Mouse (Mus musculus) midbrain, embryonic 12.5 days (tissue): ENCODE results near the gene Trhr2. TPM values are rescaled to one million over a fixed set of nuclear protein-coding genes. Genes with fewer than 3 reads are reported as not detected.
A peak's percentile ranks its signal among the peaks of the same experiment; 100 is the strongest.

Experiments used
- ATAC-seq: fragments of 200-750 bp; cut with Nextera tagmentation; 2 replicates; pipeline ENCODE4 v1.8.0; 2017; ENCODE audit warnings: low read depth, moderate TSS enrichment, moderate library complexity; ENCODE audit not compliant: low FRiP score
- H3K27ac ChIP-seq: fragments of 300-500 bp; sonication (generic); replicated peaks from 2 replicates; pipeline ENCODE4 v1.5.1; 2016; ENCODE audit warnings: mild to moderate bottlenecking
- H3K27me3 ChIP-seq: fragments of 300-500 bp; sonication (generic); 2 replicates; pipeline ENCODE4 v1.6.1; 2016; ENCODE audit warnings: mild to moderate bottlenecking
- H3K36me3 ChIP-seq: fragments of 300-500 bp; sonication (generic); 2 replicates; pipeline ENCODE4 v1.6.1; 2016
- H3K4me1 ChIP-seq: fragments of 300-500 bp; sonication (generic); 2 replicates; pipeline ENCODE4 v1.6.1; 2016
- H3K4me2 ChIP-seq: fragments of 300-500 bp; sonication (generic); replicated peaks from 2 replicates; pipeline ENCODE4 v1.6.1; 2016; ENCODE audit warnings: mild to moderate bottlenecking, moderate library complexity
- H3K4me3 ChIP-seq: fragments of 300-500 bp; sonication (generic); 2 replicates; pipeline ENCODE4 v1.5.1; 2016; ENCODE audit warnings: mild to moderate bottlenecking
- H3K9ac ChIP-seq: fragments of 300-500 bp; sonication (generic); replicated peaks from 2 replicates; pipeline ENCODE4 v1.6.1; 2016; ENCODE audit warnings: mild to moderate bottlenecking, moderate library complexity
- H3K9me3 ChIP-seq: fragments of 300-500 bp; sonication (generic); 2 replicates; pipeline ENCODE4 v1.6.1; 2016; ENCODE audit warnings: mild to moderate bottlenecking
- WGBS: fragments of 180-500 bp; shearing (Covaris S2); methylation state at CpG from one replicate; pipeline ENCODE4 v1.1.7; 2016; 5-methylcytosine and 5-hydroxymethylcytosine counted together
- polyA plus RNA-seq: library from polyadenylated mRNA; unstranded; fragments of >200 nt; fragmentation: Nextera tagmentation; extraction: Ambion mirVana; gene quantifications from 2 replicates; pipeline ENCODE4 v1.2.1, GENCODE M21; 2016

The Trhr2 gene
- polyA plus RNA-seq, 1 experiment from 2014 or later = not detected

GRCm38 (mm10) chr8:122313310-122313709 lies 47.2 kb downstream of the Trhr2 start:
- Histone ChIP-seq H3K27me3 (no peaks in the 10 kb centered on the region), H3K36me3 (no peaks in the 10 kb centered on the region), H3K9me3 (no peaks in the 10 kb centered on the region), H3K9ac (no peak overlapping the region), H3K27ac (0 out of 2 replicates have a peak overlapping the region, but pooled peaks have one; percentile 3), H3K4me1 (peaks cover 18% of the 10 kb centered on the region; the same call in 1 of the 2 replicates), H3K4me3 (no peak overlapping the region), H3K4me2 (no peak overlapping the region)
- WGBS = 69% methylated on average over 12 of the region's 12 CpGs
- no peak for ATAC-seq

DNA sequence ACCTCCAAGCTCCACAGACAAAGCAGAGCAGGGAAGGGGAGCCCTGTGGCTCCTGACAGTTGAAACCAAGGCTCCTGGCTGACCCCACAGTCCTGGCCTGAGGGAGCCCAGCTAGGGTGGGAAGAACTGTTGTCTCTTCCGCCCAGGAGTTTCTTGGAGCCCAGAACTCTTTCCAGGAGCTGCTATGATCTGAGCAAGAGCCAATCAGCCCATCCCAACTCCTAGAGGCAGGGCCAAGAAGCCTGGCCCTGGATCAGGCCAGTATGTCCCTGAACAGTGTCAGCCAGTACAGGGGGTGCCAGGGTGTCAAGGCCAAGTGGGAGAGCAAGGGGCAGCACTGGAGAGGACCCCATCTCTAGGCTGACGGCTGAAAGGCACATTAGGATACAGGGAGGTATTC lies 48.0 kb downstream of the Trhr2 start:
- H3K9me3 ChIP-seq = no peaks in the 10 kb centered on the region
- H3K4me2 ChIP-seq = no peak overlapping the region
- H3K9ac ChIP-seq = no peak overlapping the region
- H3K4me3 ChIP-seq = no peak overlapping the region
- H3K27ac ChIP-seq = no peak overlapping the region
- no peaks in the 10 kb centered on the region for H3K27me3 ChIP-seq
- no peak for ATAC-seq
- peaks cover 12% of the 10 kb centered on the region; the same call in 1 of the 2 replicates for H3K4me1 ChIP-seq
- H3K36me3 ChIP-seq = no peaks in the 10 kb centered on the region
- 70% methylated on average over 2 of the region's 2 CpGs for WGBS

GRCm38 (mm10) chr8:122311115-122311514 lies 49.4 kb downstream of the Trhr2 start:
- H3K27me3 ChIP-seq = no peaks in the 10 kb centered on the region
- no peak overlapping the region for H3K4me3 ChIP-seq
- no peaks in the 10 kb centered on the region for H3K9me3 ChIP-seq
- H3K4me2 ChIP-seq = no peak overlapping the region
- no peaks in the 10 kb centered on the region for H3K36me3 ChIP-seq
- WGBS = 88% methylated on average over 2 of the region's 2 CpGs
- ATAC-seq = no peak
- no peak overlapping the region for H3K27ac ChIP-seq
- H3K4me1 ChIP-seq = 0 out of 2 replicates have a peak, but pooled peaks cover 6% of the 10 kb centered on the region
- H3K9ac ChIP-seq = no peak overlapping the region

DNA sequence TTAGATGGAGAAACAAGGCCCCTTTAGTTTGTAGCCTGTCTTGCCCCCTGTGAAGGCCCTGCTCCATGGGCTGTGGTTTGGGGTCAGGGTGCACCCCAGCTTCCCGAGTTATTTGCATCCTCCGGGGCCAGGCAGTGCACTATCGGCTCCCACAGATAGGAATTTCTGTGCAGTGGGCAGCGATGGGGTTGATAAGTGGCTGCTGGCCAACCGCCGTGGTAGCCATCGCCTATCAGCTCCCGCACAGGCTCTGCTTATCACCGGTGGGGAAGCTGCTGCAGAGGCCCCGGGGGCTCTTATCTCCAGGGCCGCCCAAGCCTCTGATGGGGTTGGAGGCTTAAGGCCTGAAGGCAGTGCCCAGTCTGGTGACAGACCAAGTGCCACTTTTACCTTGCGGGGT lies 51.3 kb downstream of the Trhr2 start:
- no peak overlapping the region for H3K4me3 ChIP-seq
- no peaks in the 10 kb centered on the region for H3K36me3 ChIP-seq
- peak overlapping the region; percentile 20 for H3K27ac ChIP-seq
- WGBS = 83% methylated on average over 12 of the region's 12 CpGs
- H3K4me2 ChIP-seq = no peak overlapping the region
- H3K27me3 ChIP-seq = no peaks in the 10 kb centered on the region
- H3K4me1 ChIP-seq = peaks cover 9% of the 10 kb centered on the region; the same call in 1 of the 2 replicates
- no peak overlapping the region for H3K9ac ChIP-seq
- no peak for ATAC-seq
- no peaks in the 10 kb centered on the region for H3K9me3 ChIP-seq

DNA sequence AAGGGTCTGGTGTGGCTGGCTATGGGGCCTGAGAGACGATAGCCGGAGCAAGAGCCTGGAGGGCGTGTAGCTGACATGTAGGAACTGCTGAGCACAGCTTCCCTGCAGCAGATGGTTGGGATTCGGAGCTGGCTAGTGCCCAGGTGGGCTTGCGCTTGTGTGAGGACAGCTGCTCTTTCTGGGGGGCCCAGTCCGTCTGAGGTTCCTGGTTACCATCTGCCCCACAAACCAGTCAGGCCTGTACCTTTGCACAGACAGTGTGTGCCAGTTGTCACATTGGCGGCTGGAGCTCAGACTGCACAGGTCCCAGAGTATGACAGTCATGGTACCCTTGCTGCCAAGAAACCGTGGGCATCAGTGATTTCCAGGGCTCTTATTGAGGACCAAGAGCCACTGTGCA lies 52.7 kb downstream of the Trhr2 start:
- no peak overlapping the region for H3K4me3 ChIP-seq
- WGBS = 88% methylated on average over 8 of the region's 8 CpGs
- H3K4me1 ChIP-seq = peaks cover 7% of the 10 kb centered on the region; the same call in 1 of the 2 replicates
- H3K27ac ChIP-seq = 0 out of 2 replicates have a peak overlapping the region, but pooled peaks have one; percentile 10
- H3K9ac ChIP-seq = no peak overlapping the region
- H3K9me3 ChIP-seq = no peaks in the 10 kb centered on the region
- no peaks in the 10 kb centered on the region for H3K36me3 ChIP-seq
- H3K27me3 ChIP-seq = no peaks in the 10 kb centered on the region; the same call in 1 of the 2 replicates
- H3K4me2 ChIP-seq = no peak overlapping the region
- no peak for ATAC-seq

Other genes starting within 250 kb of the Trhr2 start
- gene Zfpm1, start 78.6 kb downstream of the Trhr2 start, polyA plus RNA-seq = 3.0 TPM in 2 replicates
- 68.3 and 74.0 TPM in 2 replicates for gene Zc3h18, start 15.9 kb upstream of the Trhr2 start, polyA plus RNA-seq
- not detected in 2 replicates for gene Il17c, start 61.3 kb upstream of the Trhr2 start, polyA plus RNA-seq
- 58.2 and 63.7 TPM in 2 replicates for gene Cyba, start 72.2 kb upstream of the Trhr2 start, polyA plus RNA-seq
- gene Mvd, start 82.7 kb upstream of the Trhr2 start, polyA plus RNA-seq = 45.8 and 47.4 TPM in 2 replicates
- not detected in 2 replicates for gene Snai3, start 100.0 kb upstream of the Trhr2 start, polyA plus RNA-seq
- 36.7 and 37.7 TPM in 2 replicates for gene Rnf166, start 115.3 kb upstream of the Trhr2 start, polyA plus RNA-seq
- gene Ctu2, start 115.4 kb upstream of the Trhr2 start, polyA plus RNA-seq = 65.1 and 66.8 TPM in 2 replicates
- gene Piezo1, start 190.6 kb upstream of the Trhr2 start, polyA plus RNA-seq = 5.0 and 8.0 TPM in 2 replicates
- 30.0 and 34.7 TPM in 2 replicates for gene Cdt1, start 207.3 kb upstream of the Trhr2 start, polyA plus RNA-seq
- gene Aprt, start 216.2 kb upstream of the Trhr2 start, polyA plus RNA-seq = 157 and 160 TPM in 2 replicates